Mouse (Mus musculus): ENCODE measurements around the gene Trp53bp2. TPM values are rescaled to one million over a fixed set of nuclear protein-coding genes. Genes with fewer than 3 reads are reported as not detected.

The Trp53bp2 gene
- total and polyA plus RNA-seq, 2 experiments from 2014 or later: 9.9 to 21.1 TPM

DNA sequence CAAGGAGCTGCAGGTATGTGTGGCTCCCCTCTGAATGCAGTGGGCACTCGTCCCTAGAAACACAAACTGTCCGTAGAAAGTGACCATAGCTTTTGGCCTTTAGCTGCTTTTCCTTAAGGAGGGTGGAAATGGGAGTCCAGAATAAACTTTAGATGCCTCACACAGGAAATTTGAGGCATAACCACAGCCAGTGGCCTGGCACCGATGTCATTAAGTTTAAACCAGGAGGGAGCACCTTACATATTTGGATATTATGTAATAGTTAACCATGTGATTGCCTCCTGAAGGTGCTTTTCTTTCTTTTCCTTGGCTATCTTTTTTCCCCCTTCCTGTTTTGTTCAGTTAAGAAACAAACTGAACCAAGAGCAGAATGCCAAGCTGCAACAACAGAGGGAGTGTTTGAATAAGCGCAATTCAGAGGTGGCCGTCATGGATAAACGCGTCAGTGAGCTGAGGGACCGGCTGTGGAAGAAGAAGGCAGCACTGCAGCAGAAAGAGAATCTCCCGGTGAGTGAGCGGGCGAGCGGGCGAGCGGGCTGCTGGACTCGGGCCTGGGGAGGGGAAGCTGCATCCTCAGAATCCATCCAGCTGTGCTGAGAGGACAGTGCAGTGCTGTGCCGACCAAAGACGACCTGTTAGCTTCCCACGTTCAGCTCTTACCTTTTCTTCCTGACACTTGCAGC lies 33.0 kb downstream of the Trp53bp2 start:
- H3K4me1 ChIP-seq (ENCODE audit: insufficient read depth, low read length): no peaks in the 10 kb centered on the region
- 76% methylated on average over 18 of the region's 18 CpGs for WGBS
- no peaks in the 10 kb centered on the region for H3K9me3 ChIP-seq (ENCODE audit: low read length)
- no peak overlapping the region for H3K4me2 ChIP-seq (ENCODE audit: low read depth, low read length, poor library complexity, severe bottlenecking)
- no peak overlapping the region for H3K27ac ChIP-seq (ENCODE audit: low read depth, low read length)
- H3K4me3 ChIP-seq (ENCODE audit: low read depth, low read length): no peak overlapping the region
- H3K36me3 ChIP-seq (ENCODE audit: insufficient read depth, low read length): peaks cover 49% of the 10 kb centered on the region
- no peak for ATAC-seq (ENCODE audit: low FRiP score)
- TF ChIP-seq CTCF (IDR thresholded peaks at IDR 0.05): no peak
- H3K27me3 ChIP-seq (ENCODE audit: insufficient read depth, low read length): no peaks in the 10 kb centered on the region
- no peak for DNase-seq (ENCODE audit: low spot score)
- no peak overlapping the region for H3K9ac ChIP-seq (replicated peaks; ENCODE audit: low read length, poor library complexity, severe bottlenecking)

DNA sequence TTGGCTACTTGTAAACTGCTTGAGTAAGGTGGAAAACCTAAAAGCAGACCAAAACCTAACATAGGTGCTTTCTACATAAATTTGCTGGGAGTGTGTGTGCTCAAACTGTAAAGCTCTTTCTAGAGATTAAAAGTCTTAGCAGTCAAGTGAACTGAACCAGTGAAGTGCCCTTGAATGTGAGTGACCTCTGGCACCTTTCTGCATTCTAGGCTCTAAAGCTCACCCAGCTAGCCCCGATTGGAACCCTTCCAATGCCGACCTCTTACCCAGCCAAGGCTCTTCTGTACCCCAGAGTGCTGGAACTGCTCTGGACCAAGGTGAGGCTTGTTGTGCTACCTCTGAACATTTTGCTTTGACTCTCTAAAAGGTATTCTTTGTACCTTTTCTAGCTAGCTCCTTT lies 35.1 kb downstream of the Trp53bp2 start:
- DNase-seq (ENCODE audit: low spot score) (no peak), ATAC-seq (ENCODE audit: low FRiP score) (no peak)
- no peaks in the 10 kb centered on the region for H3K27me3 ChIP-seq (ENCODE audit: insufficient read depth, low read length)
- no peak overlapping the region for H3K27ac ChIP-seq (ENCODE audit: low read depth, low read length)
- no peaks in the 10 kb centered on the region for H3K4me1 ChIP-seq (ENCODE audit: insufficient read depth, low read length)
- TF ChIP-seq CTCF (IDR thresholded peaks at IDR 0.05): no peak
- peaks cover 52% of the 10 kb centered on the region for H3K36me3 ChIP-seq (ENCODE audit: insufficient read depth, low read length)
- H3K9ac ChIP-seq (replicated peaks; ENCODE audit: low read length, poor library complexity, severe bottlenecking): no peak overlapping the region
- no peaks in the 10 kb centered on the region for H3K9me3 ChIP-seq (ENCODE audit: low read length)
- no peak overlapping the region for H3K4me3 ChIP-seq (ENCODE audit: low read depth, low read length)
- H3K4me2 ChIP-seq (ENCODE audit: low read depth, low read length, poor library complexity, severe bottlenecking): no peak overlapping the region
- WGBS: 85% methylated on average over 2 of the region's 2 CpGs

- TF ChIP-seq CTCF (IDR thresholded peaks at IDR 0.05): no peak
- no peak overlapping the region for H3K9ac ChIP-seq (replicated peaks; ENCODE audit: low read length, poor library complexity, severe bottlenecking)
- 97% methylated on average over 14 of the region's 14 CpGs for WGBS
- no peak for ATAC-seq (ENCODE audit: low FRiP score)
- peaks cover 52% of the 10 kb centered on the region for H3K36me3 ChIP-seq (ENCODE audit: insufficient read depth, low read length)
- DNase-seq (ENCODE audit: low spot score): no peak
- H3K27ac ChIP-seq (ENCODE audit: low read depth, low read length): no peak overlapping the region
- H3K4me2 ChIP-seq (ENCODE audit: low read depth, low read length, poor library complexity, severe bottlenecking): no peak overlapping the region
- H3K9me3 ChIP-seq (ENCODE audit: low read length): no peaks in the 10 kb centered on the region
- no peaks in the 10 kb centered on the region for H3K4me1 ChIP-seq (ENCODE audit: insufficient read depth, low read length)
- H3K4me3 ChIP-seq (ENCODE audit: low read depth, low read length): no peak overlapping the region
- no peaks in the 10 kb centered on the region for H3K27me3 ChIP-seq (ENCODE audit: insufficient read depth, low read length)
Measured at GRCm38 (mm10) chr1:182448276-182449035, 39.5 kb downstream of the Trp53bp2 start.

GRCm38 (mm10) chr1:182452473-182452872 lies 43.5 kb downstream of the Trp53bp2 start:
- no peak overlapping the region for H3K4me2 ChIP-seq (ENCODE audit: low read depth, low read length, poor library complexity, severe bottlenecking)

DNA sequence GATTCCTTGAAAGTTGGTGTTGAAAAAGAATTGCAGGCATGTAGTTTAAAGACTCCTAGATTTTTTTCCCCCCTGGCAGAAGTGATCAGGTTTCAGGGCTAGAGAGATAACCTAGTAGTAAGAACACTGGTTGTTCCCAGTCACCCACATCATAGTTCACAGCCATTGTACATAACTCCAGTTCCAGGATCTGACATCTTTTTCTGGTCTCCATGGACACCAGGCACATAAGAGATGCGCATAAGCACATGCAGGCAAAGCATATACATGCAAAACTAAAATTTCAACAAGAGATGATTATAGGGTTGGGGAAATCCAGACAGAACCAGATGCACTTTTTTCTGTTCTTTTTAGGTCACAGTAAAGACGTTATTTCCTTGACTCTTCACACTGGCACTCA lies 46.1 kb downstream of the Trp53bp2 start:
- Histone ChIP-seq H3K4me3 (ENCODE audit: low read depth, low read length) (no peak overlapping the region), H3K4me2 (ENCODE audit: low read depth, low read length, poor library complexity, severe bottlenecking) (no peak overlapping the region), H3K27ac (ENCODE audit: low read depth, low read length) (no peak overlapping the region), H3K4me1 (ENCODE audit: insufficient read depth, low read length) (no peaks in the 10 kb centered on the region), H3K36me3 (ENCODE audit: insufficient read depth, low read length) (peaks cover 22% of the 10 kb centered on the region), H3K27me3 (ENCODE audit: insufficient read depth, low read length) (no peaks in the 10 kb centered on the region), H3K9me3 (ENCODE audit: low read length) (no peaks in the 10 kb centered on the region), H3K9ac (replicated peaks; ENCODE audit: low read length, poor library complexity, severe bottlenecking) (no peak overlapping the region)
- ATAC-seq (ENCODE audit: low FRiP score): no peak
- 82% methylated on average over 2 of the region's 2 CpGs for WGBS
- DNase-seq (ENCODE audit: low spot score): no peak
- no peak for TF ChIP-seq CTCF (IDR thresholded peaks at IDR 0.05)

More at GRCm38 (mm10) chr1:182452473-182452872, 43.5 kb downstream of the Trp53bp2 start:
- no peak overlapping the region for H3K27ac ChIP-seq (ENCODE audit: low read depth, low read length)
- DNase-seq (ENCODE audit: low spot score): no peak
- no peaks in the 10 kb centered on the region for H3K27me3 ChIP-seq (ENCODE audit: insufficient read depth, low read length)
- H3K4me1 ChIP-seq (ENCODE audit: insufficient read depth, low read length): no peaks in the 10 kb centered on the region
- no peak overlapping the region for H3K4me3 ChIP-seq (ENCODE audit: low read depth, low read length)
- no peak for ATAC-seq (ENCODE audit: low FRiP score)
- no peak overlapping the region for H3K9ac ChIP-seq (replicated peaks; ENCODE audit: low read length, poor library complexity, severe bottlenecking)
- H3K9me3 ChIP-seq (ENCODE audit: low read length): no peaks in the 10 kb centered on the region
- peaks cover 36% of the 10 kb centered on the region for H3K36me3 ChIP-seq (ENCODE audit: insufficient read depth, low read length)
- 94% methylated on average over 4 of the region's 4 CpGs for WGBS
- no peak for TF ChIP-seq CTCF (IDR thresholded peaks at IDR 0.05)

- ATAC-seq (ENCODE audit: low FRiP score) (no peak), DNase-seq (ENCODE audit: low spot score) (peak; percentile 19)
- Histone ChIP-seq H3K36me3 (ENCODE audit: insufficient read depth, low read length) (peaks cover 19% of the 10 kb centered on the region), H3K9me3 (ENCODE audit: low read length) (no peaks in the 10 kb centered on the region), H3K27me3 (ENCODE audit: insufficient read depth, low read length) (no peaks in the 10 kb centered on the region), H3K4me2 (ENCODE audit: low read depth, low read length, poor library complexity, severe bottlenecking) (no peak overlapping the region), H3K9ac (replicated peaks; ENCODE audit: low read length, poor library complexity, severe bottlenecking) (no peak overlapping the region), H3K4me1 (ENCODE audit: insufficient read depth, low read length) (no peaks in the 10 kb centered on the region), H3K27ac (ENCODE audit: low read depth, low read length) (no peak overlapping the region), H3K4me3 (ENCODE audit: low read depth, low read length) (no peak overlapping the region)
- no peak for TF ChIP-seq CTCF (IDR thresholded peaks at IDR 0.05)
- WGBS: 79% methylated on average over 19 of the region's 19 CpGs
Measured at GRCm38 (mm10) chr1:182458556-182458955, 49.6 kb downstream of the Trp53bp2 start.

Data from midbrain, postnatal 0 days (tissue).